Mouse (Mus musculus) hindbrain, embryonic 11.5 days (tissue): ENCODE results near the gene Syn2. TPM values are rescaled to one million over a fixed set of nuclear protein-coding genes. Genes with fewer than 3 reads are reported as not detected.

Experiments
- ATAC-seq: fragments of 200-750 bp; cut with Nextera tagmentation; 2 replicates; pipeline ENCODE4 v1.8.0; 2017; ENCODE audit warnings: mild to moderate bottlenecking, moderate TSS enrichment, moderate library complexity; ENCODE audit not compliant: low FRiP score
- DNase-seq: peaks from one replicate; pipeline ENCODE4 v3.0.0-alpha.2; 2015; ENCODE audit warnings: low spot score
- H3K27ac ChIP-seq: fragments of 300-500 bp; sonication (generic); 2 replicates; pipeline ENCODE4 v1.5.1; 2014; ENCODE audit warnings: mild to moderate bottlenecking, low read depth, low read length
- H3K27me3 ChIP-seq: fragments of 300-500 bp; sonication (generic); 2 replicates; pipeline ENCODE4 v1.6.1; 2014; ENCODE audit warnings: mild to moderate bottlenecking, low read length, moderate library complexity, mixed read lengths; ENCODE audit not compliant: control insufficient read depth, insufficient read depth
- H3K36me3 ChIP-seq: fragments of 300-500 bp; sonication (generic); 2 replicates; pipeline ENCODE4 v1.6.1; 2014; ENCODE audit warnings: mild to moderate bottlenecking, low read length, moderate library complexity, mixed read lengths; ENCODE audit not compliant: control insufficient read depth, insufficient read depth
- H3K4me1 ChIP-seq: fragments of 300-500 bp; sonication (generic); replicated peaks from 2 replicates; pipeline ENCODE4 v1.6.1; 2014; ENCODE audit warnings: low read length, mixed read lengths; ENCODE audit not compliant: control insufficient read depth, insufficient read depth
- H3K4me2 ChIP-seq: fragments of 300-500 bp; sonication (generic); replicated peaks from 2 replicates; pipeline ENCODE4 v1.6.1; 2014; ENCODE audit warnings: mild to moderate bottlenecking, low read depth, low read length
- H3K4me3 ChIP-seq: fragments of 300-500 bp; sonication (generic); 2 replicates; pipeline ENCODE4 v1.5.1; 2014; ENCODE audit warnings: low read depth, low read length
- H3K9ac ChIP-seq: fragments of 300-500 bp; sonication (generic); 2 replicates; pipeline ENCODE4 v1.6.1; 2014; ENCODE audit warnings: low read depth, low read length
- H3K9me3 ChIP-seq: fragments of 300-500 bp; sonication (generic); 2 replicates; pipeline ENCODE4 v1.6.1; 2016; ENCODE audit warnings: low read length; ENCODE audit not compliant: control insufficient read depth
- WGBS: fragments of 180-500 bp; shearing (Covaris S2); extraction: QIAGEN DNeasy Blood & Tissue Kit; methylation state at CpG from one replicate; pipeline ENCODE4 v1.1.7; 2014; 5-methylcytosine and 5-hydroxymethylcytosine counted together
- polyA plus RNA-seq: library from polyadenylated mRNA; unstranded; fragments of >200 nt; fragmentation: Nextera tagmentation; extraction: Ambion mirVana; gene quantifications from 2 replicates; pipeline ENCODE4 v1.2.1, GENCODE M21; 2014

Gene Syn2
- polyA plus RNA-seq, 1 experiment from 2014 or later = 6.0 TPM

DNA sequence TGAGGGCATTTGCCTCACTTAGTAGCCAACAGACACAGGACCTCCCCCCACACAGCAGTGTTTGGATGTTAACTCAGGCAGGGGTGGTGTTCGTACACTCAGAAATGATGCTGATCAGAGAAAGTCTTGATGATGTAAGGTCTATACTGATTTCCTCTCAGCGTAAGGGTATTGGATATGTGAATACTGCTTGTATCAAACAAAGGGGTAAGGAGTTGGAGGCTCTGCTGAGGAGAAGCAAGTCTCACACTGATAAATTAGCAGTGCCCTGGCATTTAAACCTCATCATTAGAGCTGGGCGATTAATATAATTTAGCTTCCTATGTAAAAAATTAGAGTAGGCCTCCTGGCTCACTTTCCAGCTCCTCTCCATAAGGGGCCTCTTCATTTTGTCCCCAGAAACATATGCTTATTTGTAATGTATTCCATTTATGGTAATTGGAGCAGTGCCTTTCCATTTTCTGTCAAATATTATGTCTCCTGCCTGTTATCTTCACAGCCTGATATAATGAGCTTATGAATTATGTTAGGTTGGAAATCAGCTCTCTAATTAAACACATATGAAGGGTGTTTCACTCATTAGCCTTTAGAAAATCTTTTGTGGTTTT lies 31.3 kb downstream of the Syn2 start:
- no peak overlapping the region for H3K4me2 ChIP-seq
- no peaks in the 10 kb centered on the region for H3K4me1 ChIP-seq
- H3K9me3 ChIP-seq = no peaks in the 10 kb centered on the region
- DNase-seq = no peak
- H3K9ac ChIP-seq = no peak overlapping the region
- H3K27me3 ChIP-seq = no peaks in the 10 kb centered on the region
- H3K27ac ChIP-seq = no peak overlapping the region
- 87% methylated on average over 3 of the region's 3 CpGs for WGBS
- no peaks in the 10 kb centered on the region for H3K36me3 ChIP-seq
- no peak for ATAC-seq
- H3K4me3 ChIP-seq = no peak overlapping the region

- H3K4me2 ChIP-seq = no peak overlapping the region
- H3K4me3 ChIP-seq = no peak overlapping the region
- H3K9me3 ChIP-seq = no peaks in the 10 kb centered on the region
- ATAC-seq (no peak), DNase-seq (no peak)
- no peaks in the 10 kb centered on the region for H3K27me3 ChIP-seq
- H3K36me3 ChIP-seq = no peaks in the 10 kb centered on the region
- H3K4me1 ChIP-seq = no peaks in the 10 kb centered on the region
- no peak overlapping the region for H3K9ac ChIP-seq
- 56% methylated on average over 3 of the region's 3 CpGs for WGBS
- no peak overlapping the region for H3K27ac ChIP-seq
Observed at GRCm38 (mm10) chr6:115168921-115169320, 34.2 kb downstream of the Syn2 start.

- ATAC-seq (no peak), DNase-seq (no peak)
- 73% methylated on average over 2 of the region's 2 CpGs for WGBS
- H3K4me1 ChIP-seq = no peaks in the 10 kb centered on the region
- no peak overlapping the region for H3K4me2 ChIP-seq
- no peaks in the 10 kb centered on the region for H3K27me3 ChIP-seq
- no peaks in the 10 kb centered on the region for H3K36me3 ChIP-seq
- H3K9ac ChIP-seq = no peak overlapping the region
- H3K27ac ChIP-seq = no peak overlapping the region
- H3K9me3 ChIP-seq = no peaks in the 10 kb centered on the region
- H3K4me3 ChIP-seq = no peak overlapping the region
Observed at GRCm38 (mm10) chr6:115169518-115169917, 34.8 kb downstream of the Syn2 start.

- Histone ChIP-seq H3K9ac (no peak overlapping the region), H3K4me2 (no peak overlapping the region), H3K4me3 (no peak overlapping the region), H3K36me3 (no peaks in the 10 kb centered on the region), H3K27ac (no peak overlapping the region), H3K4me1 (no peaks in the 10 kb centered on the region), H3K9me3 (no peaks in the 10 kb centered on the region), H3K27me3 (no peaks in the 10 kb centered on the region)
- DNase-seq = peak; percentile 39
- no peak for ATAC-seq
- 31% methylated on average over 3 of the region's 3 CpGs for WGBS
Observed at GRCm38 (mm10) chr6:115174845-115175244, 40.1 kb downstream of the Syn2 start.

- Histone ChIP-seq H3K4me3 (no peak overlapping the region), H3K27me3 (no peaks in the 10 kb centered on the region), H3K9ac (no peak overlapping the region), H3K9me3 (no peaks in the 10 kb centered on the region), H3K4me2 (no peak overlapping the region), H3K27ac (no peak overlapping the region), H3K4me1 (no peaks in the 10 kb centered on the region), H3K36me3 (no peaks in the 10 kb centered on the region)
- ATAC-seq (no peak), DNase-seq (peak; percentile 45)
- WGBS = 41% methylated on average over 3 of the region's 3 CpGs
Observed at GRCm38 (mm10) chr6:115178826-115179225, 44.1 kb downstream of the Syn2 start.

- WGBS = 86% methylated on average over 2 of the region's 2 CpGs
- no peaks in the 10 kb centered on the region for H3K27me3 ChIP-seq
- DNase-seq (no peak), ATAC-seq (no peak)
- no peaks in the 10 kb centered on the region for H3K36me3 ChIP-seq
- no peak overlapping the region for H3K4me2 ChIP-seq
- no peak overlapping the region for H3K4me3 ChIP-seq
- no peak overlapping the region for H3K9ac ChIP-seq
- H3K27ac ChIP-seq = no peak overlapping the region
- no peaks in the 10 kb centered on the region for H3K4me1 ChIP-seq
- H3K9me3 ChIP-seq = no peaks in the 10 kb centered on the region
Observed at GRCm38 (mm10) chr6:115181094-115181493, 46.4 kb downstream of the Syn2 start.

DNA sequence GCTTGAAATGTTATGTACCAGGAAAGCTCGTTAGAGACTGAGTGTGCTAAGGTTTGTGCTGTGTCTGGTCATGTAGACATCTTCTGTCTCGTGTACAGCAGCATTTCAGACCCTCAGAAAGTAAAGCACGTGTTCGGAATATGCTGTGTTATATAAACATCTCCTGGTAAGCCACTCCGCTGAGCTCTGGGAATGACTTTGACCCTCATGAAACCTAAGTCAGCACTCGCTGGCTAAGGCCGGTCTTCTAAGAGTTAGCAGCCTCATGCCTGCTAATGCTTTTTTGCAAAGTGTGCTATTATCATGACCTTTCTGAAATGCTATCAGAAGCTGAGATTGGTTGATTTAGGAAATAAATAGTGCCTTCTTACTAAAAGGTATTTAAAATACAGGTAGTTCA lies 56.4 kb downstream of the Syn2 start:
- Histone ChIP-seq H3K9me3 (no peaks in the 10 kb centered on the region), H3K4me2 (no peak overlapping the region), H3K4me3 (no peak overlapping the region), H3K4me1 (no peaks in the 10 kb centered on the region), H3K36me3 (no peaks in the 10 kb centered on the region), H3K27ac (no peak overlapping the region), H3K9ac (no peak overlapping the region), H3K27me3 (no peaks in the 10 kb centered on the region)
- WGBS = 75% methylated on average over 7 of the region's 7 CpGs
- ATAC-seq (no peak), DNase-seq (no peak)

- 85% methylated on average over 3 of the region's 3 CpGs for WGBS
- Histone ChIP-seq H3K9me3 (no peaks in the 10 kb centered on the region), H3K27me3 (no peaks in the 10 kb centered on the region), H3K36me3 (no peaks in the 10 kb centered on the region), H3K4me1 (no peaks in the 10 kb centered on the region), H3K9ac (no peak overlapping the region), H3K4me3 (no peak overlapping the region), H3K27ac (no peak overlapping the region), H3K4me2 (no peak overlapping the region)
- DNase-seq (no peak), ATAC-seq (no peak)
Observed at GRCm38 (mm10) chr6:115200753-115201152, 66.1 kb downstream of the Syn2 start.

DNA sequence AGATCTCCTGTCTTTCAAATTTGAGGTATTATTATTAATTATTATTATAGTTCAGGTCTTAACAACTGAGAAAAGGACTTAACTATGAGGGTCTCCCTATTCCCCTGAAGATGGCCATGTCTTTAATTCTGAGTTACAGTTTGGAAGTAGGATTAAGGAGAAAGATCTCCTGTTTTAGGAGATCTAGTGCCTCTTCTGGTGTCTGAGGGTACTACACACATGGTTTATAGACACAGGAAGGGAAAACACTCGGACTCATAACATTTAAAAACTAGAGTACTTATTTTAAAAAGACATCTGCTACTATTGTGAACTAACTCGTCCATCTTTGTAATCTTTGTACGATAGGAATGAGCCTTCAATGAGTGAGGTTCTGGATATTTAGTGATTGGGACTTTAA lies 68.3 kb downstream of the Syn2 start:
- H3K9ac ChIP-seq = no peak overlapping the region
- ATAC-seq (no peak), DNase-seq (no peak)
- no peaks in the 10 kb centered on the region for H3K4me1 ChIP-seq
- H3K27ac ChIP-seq = no peak overlapping the region
- H3K9me3 ChIP-seq = no peaks in the 10 kb centered on the region
- no peak overlapping the region for H3K4me2 ChIP-seq
- 79% methylated on average over 3 of the region's 3 CpGs for WGBS
- no peak overlapping the region for H3K4me3 ChIP-seq
- H3K27me3 ChIP-seq = no peaks in the 10 kb centered on the region
- H3K36me3 ChIP-seq = no peaks in the 10 kb centered on the region
